Mouse (Mus musculus) lung, embryonic 14.5 days (tissue): ENCODE data around the gene Lgr4. TPM values are rescaled to one million over a fixed set of nuclear protein-coding genes. Genes with fewer than 3 reads are reported as not detected.

Experiments used
- ATAC-seq: fragments of 200-750 bp; cut with Nextera tagmentation; 2 replicates; pipeline ENCODE4 v1.8.0; 2017; ENCODE audit warnings: mild to moderate bottlenecking, moderate TSS enrichment, moderate library complexity; ENCODE audit not compliant: insufficient read depth
- DNase-seq: peaks from one replicate; pipeline ENCODE4 v3.0.0-alpha.2; 2015
- H3K27ac ChIP-seq: fragments of 300-500 bp; sonication (generic); 2 replicates; pipeline ENCODE4 v1.5.1; 2014; ENCODE audit warnings: low read depth, mild to moderate bottlenecking, moderate library complexity
- H3K27me3 ChIP-seq: fragments of 300-500 bp; sonication (generic); 2 replicates; pipeline ENCODE4 v1.6.1; 2014; ENCODE audit warnings: low read length, control low read depth; ENCODE audit not compliant: insufficient read depth
- H3K36me3 ChIP-seq: fragments of 300-500 bp; sonication (generic); 2 replicates; pipeline ENCODE4 v1.6.1; 2014; ENCODE audit warnings: control low read depth; ENCODE audit not compliant: insufficient read depth
- H3K4me1 ChIP-seq: fragments of 300-500 bp; sonication (generic); 2 replicates; pipeline ENCODE4 v1.6.1; 2014; ENCODE audit warnings: antibody characterized with exemption, control low read depth; ENCODE audit not compliant: insufficient read depth
- H3K4me2 ChIP-seq: fragments of 300-500 bp; sonication (generic); 2 replicates; pipeline ENCODE4 v1.6.1; 2014; ENCODE audit warnings: mild to moderate bottlenecking
- H3K4me3 ChIP-seq: fragments of 300-500 bp; sonication (generic); 2 replicates; pipeline ENCODE4 v1.5.1; 2014; ENCODE audit warnings: low read depth, low read length
- H3K9ac ChIP-seq: fragments of 300-500 bp; sonication (generic); 2 replicates; pipeline ENCODE4 v1.6.1; 2014
- H3K9me3 ChIP-seq: fragments of 300-500 bp; sonication (generic); 2 replicates; pipeline ENCODE4 v1.6.1; 2016; ENCODE audit warnings: low read depth, low read length, control low read depth
- CTCF ChIP-seq: IDR thresholded peaks from 2 replicates; pipeline ENCODE4 v1.5.1; 2016; ENCODE audit warnings: antibody characterized with exemption, low read depth
- WGBS: fragments of 180-500 bp; shearing (Covaris S2); extraction: QIAGEN DNeasy Blood & Tissue Kit; methylation state at CpG from one replicate; pipeline ENCODE4 v1.1.7; 2014; 5-methylcytosine and 5-hydroxymethylcytosine counted together
- polyA plus RNA-seq: library from polyadenylated mRNA; unstranded; fragments of >200 nt; fragmentation: Nextera tagmentation; extraction: Ambion mirVana; gene quantifications from 2 replicates; pipeline ENCODE4 v1.2.1, GENCODE M21; 2014

Gene Lgr4
- polyA plus RNA-seq, 1 experiment from 2014 or later = 3.4 TPM

GRCm38 (mm10) chr2:109987946-109988345 lies 70.5 kb downstream of the Lgr4 start:
- Histone ChIP-seq H3K9ac (no peak overlapping the region), H3K27me3 (0 out of 2 replicates have a peak, but pooled peaks cover 9% of the 10 kb centered on the region), H3K4me3 (no peak overlapping the region), H3K27ac (no peak overlapping the region), H3K9me3 (no peaks in the 10 kb centered on the region), H3K4me1 (peaks cover 5% of the 10 kb centered on the region; the same call in 1 of the 2 replicates), H3K4me2 (no peak overlapping the region), H3K36me3 (no peaks in the 10 kb centered on the region)
- WGBS = 77% methylated on average over 5 of the region's 5 CpGs
- DNase-seq (no peak), ATAC-seq (0 out of 2 replicates have a peak, but pooled peaks have one; percentile 41)
- no peak for TF ChIP-seq CTCF

DNA sequence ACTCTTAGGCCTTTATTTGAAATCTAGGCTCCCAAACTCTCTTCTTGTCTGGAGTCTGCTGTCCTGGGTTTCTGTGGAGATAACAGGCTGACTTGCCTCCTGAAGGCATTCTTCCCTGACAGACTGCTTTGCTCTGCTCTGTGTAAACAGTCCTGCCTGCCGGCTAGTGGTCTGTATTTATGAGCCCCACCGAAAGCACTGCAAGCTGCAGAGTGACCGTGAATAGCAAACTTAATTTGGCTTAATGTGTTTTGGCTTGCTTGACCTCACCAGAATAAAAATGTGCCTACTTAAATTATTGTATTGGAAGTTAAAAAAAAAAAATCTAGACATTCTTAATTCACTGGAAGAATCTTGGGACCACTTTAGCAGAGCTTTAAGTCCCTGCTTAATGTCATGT lies 71.7 kb downstream of the Lgr4 start:
- H3K27me3 ChIP-seq = 0 out of 2 replicates have a peak, but pooled peaks cover 9% of the 10 kb centered on the region
- H3K36me3 ChIP-seq = no peaks in the 10 kb centered on the region
- no peaks in the 10 kb centered on the region for H3K9me3 ChIP-seq
- TF ChIP-seq CTCF = no peak
- no peak overlapping the region for H3K4me2 ChIP-seq
- H3K4me3 ChIP-seq = no peak overlapping the region
- H3K27ac ChIP-seq = no peak overlapping the region
- ATAC-seq (peak; percentile 85; the same call in 1 of the 2 replicates), DNase-seq (peak; percentile 64)
- peaks cover 5% of the 10 kb centered on the region; the same call in 1 of the 2 replicates for H3K4me1 ChIP-seq
- WGBS = 2% methylated on average over 3 of the region's 3 CpGs
- H3K9ac ChIP-seq = no peak overlapping the region

DNA sequence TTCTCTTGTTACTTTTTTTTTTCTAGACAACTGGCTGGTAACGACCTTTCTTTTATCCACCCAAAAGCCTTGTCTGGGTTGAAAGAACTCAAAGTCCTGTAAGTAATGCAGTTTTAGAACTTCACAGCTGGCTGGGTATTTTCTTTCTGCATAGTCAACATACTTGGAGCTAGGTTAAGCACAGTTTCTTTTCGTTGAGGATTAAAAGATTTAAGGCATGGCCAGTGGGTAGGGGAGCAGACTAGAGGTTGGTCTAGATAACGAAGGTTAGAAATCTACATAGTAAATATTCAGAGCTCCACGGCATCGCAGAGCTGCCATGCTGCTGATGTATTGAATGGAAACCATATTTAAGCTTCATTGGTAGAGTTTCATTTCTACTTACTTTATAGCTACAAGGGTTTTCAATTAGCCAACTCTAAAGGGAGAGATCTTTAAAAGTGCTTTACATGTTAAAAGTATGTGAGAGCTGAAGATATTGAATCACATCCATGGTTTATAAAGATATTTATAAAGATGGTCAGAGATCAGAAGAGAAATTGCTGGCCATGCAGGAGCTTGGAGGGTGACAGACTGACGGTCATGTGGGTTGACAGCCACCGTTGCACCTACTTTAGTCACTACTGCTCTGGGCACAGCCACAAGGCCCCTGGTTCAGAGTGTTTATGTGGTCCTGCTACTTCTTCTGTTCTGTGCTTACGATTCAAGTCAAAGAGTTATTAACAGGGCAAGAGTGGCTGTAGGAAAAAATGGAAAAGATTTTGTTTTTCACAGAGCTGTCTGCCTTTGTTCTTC lies 72.4 kb downstream of the Lgr4 start:
- H3K36me3 ChIP-seq = no peaks in the 10 kb centered on the region
- H3K4me3 ChIP-seq = no peak overlapping the region
- no peak overlapping the region for H3K27ac ChIP-seq
- 43% methylated on average over 8 of the region's 8 CpGs for WGBS
- no peak for TF ChIP-seq CTCF
- no peaks in the 10 kb centered on the region for H3K9me3 ChIP-seq
- ATAC-seq (no peak), DNase-seq (no peak)
- no peak overlapping the region for H3K9ac ChIP-seq
- peaks cover 5% of the 10 kb centered on the region; the same call in 1 of the 2 replicates for H3K4me1 ChIP-seq
- no peak overlapping the region for H3K4me2 ChIP-seq
- 0 out of 2 replicates have a peak, but pooled peaks cover 6% of the 10 kb centered on the region for H3K27me3 ChIP-seq

DNA sequence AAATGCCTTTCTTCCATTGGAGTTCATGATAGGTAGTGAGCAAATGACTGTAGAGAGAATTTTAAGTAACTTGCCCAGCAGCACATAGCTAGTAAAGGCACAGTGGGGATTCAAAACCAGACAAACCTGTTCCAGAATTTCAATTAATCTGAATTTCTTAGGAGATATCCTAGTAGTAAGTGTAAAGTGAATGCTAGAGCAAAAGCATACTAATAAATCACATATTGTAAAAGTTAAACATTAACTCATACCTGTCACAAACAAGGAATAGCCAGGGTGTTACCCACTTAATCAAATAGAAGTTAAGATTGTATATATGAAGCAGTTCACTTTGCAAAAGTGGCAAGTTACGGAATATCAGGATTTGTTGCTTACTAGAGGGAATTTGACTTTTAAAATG lies 74.3 kb downstream of the Lgr4 start:
- ATAC-seq (no peak), DNase-seq (no peak)
- no peaks in the 10 kb centered on the region for H3K9me3 ChIP-seq
- no peaks in the 10 kb centered on the region for H3K4me1 ChIP-seq
- TF ChIP-seq CTCF = no peak
- 70% methylated on average over 1 of the region's 1 CpGs for WGBS
- H3K27me3 ChIP-seq = 0 out of 2 replicates have a peak, but pooled peaks cover 4% of the 10 kb centered on the region
- H3K4me2 ChIP-seq = no peak overlapping the region
- no peaks in the 10 kb centered on the region for H3K36me3 ChIP-seq
- no peak overlapping the region for H3K4me3 ChIP-seq
- no peak overlapping the region for H3K9ac ChIP-seq
- H3K27ac ChIP-seq = no peak overlapping the region

GRCm38 (mm10) chr2:109992448-109993073 lies 75.1 kb downstream of the Lgr4 start:
- H3K4me3 ChIP-seq = no peak overlapping the region
- no peaks in the 10 kb centered on the region for H3K36me3 ChIP-seq
- no peak for TF ChIP-seq CTCF
- H3K9me3 ChIP-seq = no peaks in the 10 kb centered on the region
- ATAC-seq = no peak
- no peak overlapping the region for H3K9ac ChIP-seq
- no peak overlapping the region for H3K4me2 ChIP-seq
- WGBS = 54% methylated on average over 11 of the region's 11 CpGs
- no peaks in the 10 kb centered on the region for H3K4me1 ChIP-seq
- no peak for DNase-seq
- H3K27ac ChIP-seq = no peak overlapping the region
- H3K27me3 ChIP-seq = 0 out of 2 replicates have a peak, but pooled peaks cover 4% of the 10 kb centered on the region

DNA sequence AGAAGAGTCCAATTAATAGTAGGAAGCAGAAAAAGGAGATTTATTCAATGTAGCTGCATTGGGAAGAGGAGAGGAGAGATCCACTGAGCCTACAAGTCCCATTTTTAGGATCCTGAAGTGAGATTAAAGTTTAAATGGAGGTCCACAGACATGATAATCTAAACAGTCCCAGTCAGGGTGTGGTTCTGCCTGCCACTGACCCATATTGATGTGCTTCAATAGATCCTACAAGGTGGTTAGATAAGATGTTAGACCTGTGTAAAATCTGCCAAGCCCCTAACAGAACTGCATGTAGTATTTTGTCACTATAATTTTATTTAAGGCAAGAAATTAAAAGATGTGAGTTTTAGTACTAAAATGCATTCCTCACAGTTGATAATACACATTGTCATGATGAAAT lies 76.0 kb downstream of the Lgr4 start:
- Histone ChIP-seq H3K4me3 (no peak overlapping the region), H3K9ac (no peak overlapping the region), H3K27ac (no peak overlapping the region), H3K9me3 (no peaks in the 10 kb centered on the region), H3K4me2 (no peak overlapping the region), H3K27me3 (0 out of 2 replicates have a peak, but pooled peaks cover 4% of the 10 kb centered on the region), H3K36me3 (no peaks in the 10 kb centered on the region), H3K4me1 (no peaks in the 10 kb centered on the region)
- no peak for ATAC-seq
- DNase-seq = no peak
- no peak for TF ChIP-seq CTCF

GRCm38 (mm10) chr2:109995061-109995460 lies 77.6 kb downstream of the Lgr4 start:
- no peak for TF ChIP-seq CTCF
- 27% methylated on average over 2 of the region's 2 CpGs for WGBS
- DNase-seq (no peak), ATAC-seq (no peak)
- H3K4me1 ChIP-seq = no peaks in the 10 kb centered on the region
- no peaks in the 10 kb centered on the region for H3K9me3 ChIP-seq
- H3K36me3 ChIP-seq = no peaks in the 10 kb centered on the region
- H3K4me3 ChIP-seq = no peak overlapping the region
- no peak overlapping the region for H3K27ac ChIP-seq
- no peak overlapping the region for H3K4me2 ChIP-seq
- H3K27me3 ChIP-seq = 0 out of 2 replicates have a peak, but pooled peaks cover 3% of the 10 kb centered on the region
- no peak overlapping the region for H3K9ac ChIP-seq
